14 mouse cellular contexts compared by ENCODE assay signal in the genomic region with DNA sequence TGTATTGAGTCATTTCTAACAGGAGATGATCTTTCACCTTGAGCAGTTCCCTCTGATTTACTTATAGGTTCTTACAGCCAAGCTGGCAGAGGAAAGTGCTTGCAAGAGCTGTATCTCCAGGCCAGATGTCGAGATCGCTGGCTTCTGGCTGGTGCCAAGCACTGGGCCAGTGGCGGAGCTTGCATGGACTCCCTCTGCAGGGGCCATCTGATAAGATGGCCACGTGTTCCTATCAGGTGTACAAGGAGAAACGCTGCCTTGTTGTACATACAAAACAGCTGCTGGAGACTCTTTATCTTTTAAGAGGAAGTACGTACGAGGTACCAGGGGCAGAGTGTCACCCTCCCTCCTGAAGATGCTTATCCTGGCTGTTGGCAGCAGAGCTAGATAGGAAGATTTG.
DNase-seq lines count a peak whose midpoint lies in the region; ATAC-seq and TF ChIP-seq lines count a peak whose summit lies in the region.
"Had no signal": no experiment of that assay in that cellular context is flagged by ENCODE, and none has a peak within 500 bp of the region (broad histone marks: within the 10 kb centered on the region; RNA-seq: fewer than 3 reads in every experiment).

No protein-coding gene starts in this region.

- 14% methylated on average over 7 of the region's 7 CpGs for WGBS in thymus, adult 2 months
- WGBS in liver, embryonic 14.5 days (ENCODE audit: insufficient replicate concordance) = 13% methylated on average over 7 of the region's 7 CpGs
- WGBS in forebrain, postnatal 0 days = 91% methylated on average over 7 of the region's 7 CpGs

- H3K4me2 ChIP-seq in liver, embryonic 14.5 days (ENCODE audit: low read depth) = no peak overlapping the region
- H3K4me2 ChIP-seq in forebrain, postnatal 0 days (ENCODE audit: low read depth) = no peak overlapping the region
- H3K4me2 ChIP-seq: hindbrain, embryonic 14.5 days had no signal

- ATAC-seq in common myeloid progenitor, adult 5-6 weeks (replicated peaks; ENCODE audit: low read depth, poor library complexity, severe bottlenecking) = peak; percentile 65
- peak; percentile 48; the same call in 1 of the 2 replicates for ATAC-seq in liver, embryonic 14.5 days (ENCODE audit: insufficient read depth)
- no peak for ATAC-seq in forebrain, postnatal 0 days
- ATAC-seq: Patski had no signal

- TF ChIP-seq EP300 in liver, embryonic 14.5 days (IDR thresholded peaks at IDR 0.05; ENCODE audit: low read depth) = no peak

- TF ChIP-seq CTCF in thymus, adult 2 months (IDR thresholded peaks at IDR 0.05; ENCODE audit: borderline replicate concordance, control insufficient read depth, extremely low read depth, insufficient read depth, low read length, poor library complexity) = no peak
- TF ChIP-seq CTCF in liver, embryonic 14.5 days (IDR thresholded peaks at IDR 0.05; ENCODE audit: low read depth) = no peak
- TF ChIP-seq CTCF in forebrain, postnatal 0 days (IDR thresholded peaks at IDR 0.05; ENCODE audit: low read depth) = no peak

- peak; percentile 23 for DNase-seq in thymus, postnatal 14 days
- no peak for DNase-seq in thymus, adult 2 months
- no peak for DNase-seq in liver, embryonic 14.5 days (ENCODE audit: low read depth in 3 of 3, low spot score in 3 of 3)
- DNase-seq in thymus, postnatal 36 days = peak; percentile 8 to 17
- DNase-seq in cerebellum, postnatal 14 days = no peak
- no peak for DNase-seq in embryo, embryonic 11 days
- no peak for DNase-seq in forebrain, postnatal 0 days
- DNase-seq: cerebellum, postnatal 36 days; kidney, adult 2 months; kidney, postnatal 4 days had no signal

- no peak for TF ChIP-seq POLR2A in thymus, adult 2 months (IDR thresholded peaks at IDR 0.05; ENCODE audit: control insufficient read depth, extremely low read depth, insufficient read depth, low read length, poor library complexity)

- H3K9me3 ChIP-seq in liver, embryonic 14.5 days (ENCODE audit: control insufficient read depth, low read length) = no peaks in the 10 kb centered on the region
- H3K9me3 ChIP-seq in forebrain, postnatal 0 days (ENCODE audit: low read length) = no peaks in the 10 kb centered on the region

- H3K36me3 ChIP-seq in thymus, adult 2 months (ENCODE audit: control insufficient read depth, insufficient read depth, low read length) = peaks cover 28% of the 10 kb centered on the region
- H3K36me3 ChIP-seq in liver, embryonic 14.5 days (replicated peaks; ENCODE audit: control insufficient read depth, insufficient read depth, low read depth) = no peaks in the 10 kb centered on the region
- H3K36me3 ChIP-seq in forebrain, postnatal 0 days (ENCODE audit: insufficient read depth) = peaks cover 20% of the 10 kb centered on the region

- H3K27ac ChIP-seq in thymus, adult 2 months (ENCODE audit: control insufficient read depth, insufficient read depth, low read length) = no peak overlapping the region; the same call in 1 of the 2 replicates
- no peak overlapping the region for H3K27ac ChIP-seq in liver, embryonic 14.5 days
- H3K27ac ChIP-seq in forebrain, postnatal 0 days (ENCODE audit: low read depth, low read length) = no peak overlapping the region
- H3K27ac ChIP-seq: hindbrain, embryonic 14.5 days had no signal

- no peak overlapping the region for H3K9ac ChIP-seq in liver, embryonic 14.5 days (replicated peaks)
- H3K9ac ChIP-seq in forebrain, postnatal 0 days = no peak overlapping the region
- H3K9ac ChIP-seq: hindbrain, embryonic 14.5 days had no signal

- no peak overlapping the region for H3K4me3 ChIP-seq in thymus, adult 2 months (ENCODE audit: control insufficient read depth, insufficient read depth, low read length)
- H3K4me3 ChIP-seq in liver, embryonic 14.5 days (ENCODE audit: insufficient read depth in 1 of 2, low read depth in 2 of 2, low read length in 2 of 2) = no peak overlapping the region
- H3K4me3 ChIP-seq in forebrain, postnatal 0 days (ENCODE audit: low read depth, low read length) = no peak overlapping the region

- H3K4me1 ChIP-seq in thymus, adult 2 months (replicated peaks; ENCODE audit: control insufficient read depth, insufficient read depth, low read length) = peaks cover 9% of the 10 kb centered on the region
- H3K4me1 ChIP-seq in liver, embryonic 14.5 days (replicated peaks; ENCODE audit: control insufficient read depth in 2 of 2, insufficient read depth in 2 of 2, low read length in 1 of 2) = peaks cover 0 to 2% of the 10 kb centered on the region in 2 experiments; a peak in 1 of 4 replicates
- no peaks in the 10 kb centered on the region for H3K4me1 ChIP-seq in forebrain, postnatal 0 days (ENCODE audit: insufficient read depth)

- H3K27me3 ChIP-seq in thymus, adult 2 months (ENCODE audit: control insufficient read depth, insufficient read depth, low read length) = no peaks in the 10 kb centered on the region
- no peaks in the 10 kb centered on the region for H3K27me3 ChIP-seq in liver, embryonic 14.5 days (ENCODE audit: control insufficient read depth, insufficient read depth, low read length)
- no peaks in the 10 kb centered on the region for H3K27me3 ChIP-seq in forebrain, postnatal 0 days (ENCODE audit: insufficient read depth, low read length)
- H3K27me3 ChIP-seq: CH12.LX, Patski had no signal

Comparison
In these comparisons a context has a peak if more than half of its experiments do, and no peak if none do; other contexts are left out.
1. DNase-seq: peak in thymus, postnatal 14 days (single experiment) and thymus, postnatal 36 days (2 of 2); none in thymus, adult 2 months (single experiment), liver, embryonic 14.5 days (0 of 3), cerebellum, postnatal 14 days (0 of 2), embryo, embryonic 11 days (single experiment) and forebrain, postnatal 0 days (single experiment).